In genomic region chr7:120634301-120634700, GRCm38 (mm10) we compare ENCODE assay signal across 8 mouse cellular contexts. TPM values are rescaled to one million over a fixed set of nuclear protein-coding genes. Genes with fewer than 3 reads are reported as not detected.
DNase-seq lines count a peak whose midpoint lies in the region; ATAC-seq and TF ChIP-seq lines count a peak whose summit lies in the region.

No protein-coding gene starts in this region.

- H3K36me3 ChIP-seq in heart, adult 2 months (ENCODE audit: control insufficient read depth, insufficient read depth, low read length) = peaks cover 23% of the 10 kb centered on the region
- H3K36me3 ChIP-seq in heart, embryonic 16.5 days (ENCODE audit: control insufficient read depth, insufficient read depth) = peaks cover 11% of the 10 kb centered on the region
- peaks cover 6% of the 10 kb centered on the region for H3K36me3 ChIP-seq in liver, embryonic 11.5 days (ENCODE audit: control insufficient read depth, insufficient read depth, low read length)
- H3K36me3 ChIP-seq in small intestine, adult 2 months (ENCODE audit: control insufficient read depth, insufficient read depth, low read length) = peaks cover 13% of the 10 kb centered on the region

- H3K27ac ChIP-seq in heart, adult 2 months = peak overlapping the region; percentile 99
- peak overlapping the region; percentile 96 for H3K27ac ChIP-seq in heart, embryonic 16.5 days (ENCODE audit: low read length)
- H3K27ac ChIP-seq in liver, embryonic 11.5 days (ENCODE audit: low read depth, low read length) = peak overlapping the region; percentile 82; the same call in 1 of the 2 replicates
- peak overlapping the region; percentile 58 for H3K27ac ChIP-seq in small intestine, adult 2 months (ENCODE audit: insufficient read depth, low read depth, low read length)

- H3K9ac ChIP-seq in heart, adult 2 months (ENCODE audit: low read depth, low read length) = peak overlapping the region; percentile 79
- peak overlapping the region; percentile 97 for H3K9ac ChIP-seq in heart, embryonic 16.5 days (ENCODE audit: low read length)
- H3K9ac ChIP-seq in liver, embryonic 11.5 days (ENCODE audit: low read depth, low read length) = peak overlapping the region; percentile 96

- peaks cover 6% of the 10 kb centered on the region for H3K4me1 ChIP-seq in heart, adult 2 months (ENCODE audit: control insufficient read depth, insufficient read depth, low read length)
- peaks cover 14% of the 10 kb centered on the region for H3K4me1 ChIP-seq in heart, embryonic 16.5 days (ENCODE audit: control insufficient read depth, insufficient read depth, low read length)
- H3K4me1 ChIP-seq in liver, embryonic 11.5 days (replicated peaks; ENCODE audit: control insufficient read depth, insufficient read depth, low read length) = peaks cover 13% of the 10 kb centered on the region
- H3K4me1 ChIP-seq in small intestine, adult 2 months (ENCODE audit: control insufficient read depth, insufficient read depth, insufficient read length, low read length) = 0 out of 2 replicates have a peak, but pooled peaks cover 1% of the 10 kb centered on the region

- peak in 1 of 2 experiments; percentile 18 for DNase-seq in heart, adult 2 months
- DNase-seq in heart, adult 8-10 months (ENCODE audit: low spot score) = no peak
- peak; percentile 52 for DNase-seq in Muller cell, postnatal 12 days (ENCODE audit: inconsistent ontology term)
- DNase-seq in liver, embryonic 11.5 days (ENCODE audit: low spot score) = peak; percentile 46
- no peak for DNase-seq in left cerebral cortex, postnatal 14 days (ENCODE audit: low spot score in 2 of 2)
- DNase-seq in left cerebral cortex, adult 9 months (ENCODE audit: low spot score in 2 of 2) = no peak

- no peak for TF ChIP-seq EP300 in heart, adult 2 months (IDR thresholded peaks at IDR 0.05; ENCODE audit: insufficient read depth, low read depth, low read length)

- H3K9me3 ChIP-seq in heart, embryonic 16.5 days (replicated peaks; ENCODE audit: control insufficient read depth, low read length) = no peaks in the 10 kb centered on the region
- H3K9me3 ChIP-seq in liver, embryonic 11.5 days (ENCODE audit: control insufficient read depth, low read length) = no peaks in the 10 kb centered on the region

- H3K4me2 ChIP-seq in heart, embryonic 16.5 days (ENCODE audit: low read depth, low read length) = peak overlapping the region; percentile 76
- peak overlapping the region; percentile 91 for H3K4me2 ChIP-seq in liver, embryonic 11.5 days

- H3K4me3 ChIP-seq in heart, adult 2 months = peak overlapping the region; percentile 79
- H3K4me3 ChIP-seq in heart, embryonic 16.5 days (ENCODE audit: low read length) = peak overlapping the region; percentile 62
- H3K4me3 ChIP-seq in liver, embryonic 11.5 days (ENCODE audit: low read depth, low read length) = peak overlapping the region; percentile 98
- peak overlapping the region; percentile 80 for H3K4me3 ChIP-seq in small intestine, adult 2 months (ENCODE audit: low read depth, low read length)

- intact Hi-C loops in heart, adult 2 months (cut with DNase I) = loop anchor here (5.0 to 10.0 kb wide), 4 partner anchors 188 to 510 kb away; partner anchors contain the start of genes Mettl9 and Polr3e
- intact Hi-C loops in left cerebral cortex, postnatal 14 days (cut with DNase I) = no loop called here

- H3K79me2 ChIP-seq in heart, adult 2 months (replicated peaks; ENCODE audit: control insufficient read depth, insufficient read depth, low read length) = peaks cover 6% of the 10 kb centered on the region; the same call in 1 of the 2 replicates

- ATAC-seq in heart, embryonic 16.5 days (replicated peaks; ENCODE audit: extremely low read depth, insufficient read depth, low FRiP score) = no peak
- ATAC-seq in liver, embryonic 11.5 days (replicated peaks; ENCODE audit: low FRiP score) = no peak

- no peak for TF ChIP-seq POLR2A in heart, adult 2 months (IDR thresholded peaks at IDR 0.05; ENCODE audit: insufficient read depth, low read depth, low read length)
- no peak for TF ChIP-seq POLR2A in small intestine, adult 2 months (IDR thresholded peaks at IDR 0.05; ENCODE audit: low read depth, low read length)

- no peaks in the 10 kb centered on the region for H3K27me3 ChIP-seq in heart, adult 2 months (ENCODE audit: control insufficient read depth, insufficient read depth, low read length)
- H3K27me3 ChIP-seq in heart, embryonic 16.5 days (ENCODE audit: control insufficient read depth, insufficient read depth, low read length) = no peaks in the 10 kb centered on the region
- H3K27me3 ChIP-seq in liver, embryonic 11.5 days (replicated peaks; ENCODE audit: control insufficient read depth, insufficient read depth, low read length) = no peaks in the 10 kb centered on the region
- H3K27me3 ChIP-seq in small intestine, adult 2 months (ENCODE audit: control insufficient read depth, insufficient read depth, low read length) = no peaks in the 10 kb centered on the region

- TF ChIP-seq CTCF in heart, adult 2 months (IDR thresholded peaks at IDR 0.05) = no peak
- TF ChIP-seq CTCF in small intestine, adult 2 months (IDR thresholded peaks at IDR 0.05; ENCODE audit: extremely low read depth, insufficient read length, insufficient replicate concordance, low read depth, low read length) = no peak

- WGBS in heart, adult 2 months = 7% methylated on average over 9 of the region's 9 CpGs
- 8% methylated on average over 9 of the region's 9 CpGs for WGBS in heart, embryonic 16.5 days
- WGBS in liver, embryonic 11.5 days = 10% methylated on average over 9 of the region's 9 CpGs
- WGBS in small intestine, adult 2 months = 5% methylated on average over 9 of the region's 9 CpGs

RNA-seq across cellular contexts. Expression of gene Uqcrc2, which starts 0.7 kb away (rescaled TPM):
- 1,000 to 10,000 TPM; 1,049 to 1,165 TPM for total RNA-seq in heart, adult 2 months (2021)
- polyA plus RNA-seq in heart, adult 2 months (2012; rRNA removed) = 476 and 1,108 TPM in 2 replicates
- 1,000 to 10,000 TPM; 1,123 to 1,294 (median 1,155) TPM for total RNA-seq in heart, adult 8-10 months (2022)
- polyA plus RNA-seq in heart, embryonic 16.5 days (2015; fragmentation: Nextera tagmentation; extraction: Ambion mirVana) = 524 and 529 TPM in 2 replicates
- 232 and 235 TPM in 2 replicates for polyA plus RNA-seq in liver, embryonic 11.5 days (2014; fragmentation: Nextera tagmentation; extraction: Ambion mirVana)
- polyA plus RNA-seq in small intestine, adult 2 months (2012; rRNA removed) = 40.2 and 62.7 TPM in 2 replicates
- total RNA-seq in left cerebral cortex, postnatal 14 days (2021) = 100 to 1,000 TPM; 238 to 251 TPM

RNA-seq across cellular contexts. Expression of gene Pdzd9, which starts 35.8 kb away (rescaled TPM):
- total RNA-seq in heart, adult 2 months (2021) = not detected
- polyA plus RNA-seq in heart, adult 2 months (2012; rRNA removed) = not detected in 2 replicates
- not detected for total RNA-seq in heart, adult 8-10 months (2022)
- 0.30 and 0.46 TPM in 2 replicates for polyA plus RNA-seq in heart, embryonic 16.5 days (2015; fragmentation: Nextera tagmentation; extraction: Ambion mirVana)
- polyA plus RNA-seq in liver, embryonic 11.5 days (2014; fragmentation: Nextera tagmentation; extraction: Ambion mirVana) = 0.23 and 0.29 TPM in 2 replicates
- not detected in 2 replicates for polyA plus RNA-seq in small intestine, adult 2 months (2012; rRNA removed)
- under 1 TPM in 1 of 2 experiments, not detected in 1; 0.29 TPM for total RNA-seq in left cerebral cortex, postnatal 14 days (2021)

RNA-seq across cellular contexts. Expression of gene Mosmo, which starts 43.1 kb away (rescaled TPM):
- total RNA-seq in heart, adult 2 months (2021) = 10 to 100 TPM; 27.8 to 29.6 TPM
- polyA plus RNA-seq in heart, adult 2 months (2012; rRNA removed) = 27.5 and 32.0 TPM in 2 replicates
- 10 to 100 TPM; 24.7 to 37.7 (median 32.3) TPM for total RNA-seq in heart, adult 8-10 months (2022)
- polyA plus RNA-seq in heart, embryonic 16.5 days (2015; fragmentation: Nextera tagmentation; extraction: Ambion mirVana) = 6.9 and 8.5 TPM in 2 replicates
- 11.3 and 12.7 TPM in 2 replicates for polyA plus RNA-seq in liver, embryonic 11.5 days (2014; fragmentation: Nextera tagmentation; extraction: Ambion mirVana)
- polyA plus RNA-seq in small intestine, adult 2 months (2012; rRNA removed) = 3.8 and 5.3 TPM in 2 replicates
- 10 to 100 TPM; 65.4 to 67.4 TPM for total RNA-seq in left cerebral cortex, postnatal 14 days (2021)

Comparison
In these comparisons a context has a peak if more than half of its experiments do, and no peak if none do; other contexts are left out.
1. DNase-seq: peak in Muller cell, postnatal 12 days (single experiment) and liver, embryonic 11.5 days (single experiment); none in heart, adult 8-10 months (single experiment), left cerebral cortex, postnatal 14 days (0 of 2) and left cerebral cortex, adult 9 months (0 of 2).
2. Peak in every context shown above with its lines, with median percentiles within 50 percentile points of each other: H3K27ac ChIP-seq, H3K4me3 ChIP-seq and H3K9ac ChIP-seq.